Mouse (Mus musculus): Measurements from ENCODE around the gene Fam222b. TPM values are rescaled to one million over a fixed set of nuclear protein-coding genes. Genes with fewer than 3 reads are reported as not detected.

Gene Fam222b
- total RNA-seq, 2 experiments from 2014 or later, result 0.45 to 2.9 TPM

GRCm38 (mm10) chr11:78195101-78195863 lies 100.8 kb downstream of the Fam222b start:
- peak; percentile 28; the same call in 1 of the 2 replicates for ATAC-seq (replicated peaks; ENCODE audit: low FRiP score, poor library complexity, severe bottlenecking)

GRCm38 (mm10) chr11:78202372-78202771 lies 107.9 kb downstream of the Fam222b start:
- no peak for ATAC-seq (replicated peaks; ENCODE audit: low FRiP score, poor library complexity, severe bottlenecking)

- no peak for ATAC-seq (replicated peaks; ENCODE audit: low FRiP score, poor library complexity, severe bottlenecking)
Measured at GRCm38 (mm10) chr11:78204287-78204686, 109.8 kb downstream of the Fam222b start.

GRCm38 (mm10) chr11:78205361-78206206 lies 111.1 kb downstream of the Fam222b start:
- ATAC-seq (replicated peaks; ENCODE audit: low FRiP score, poor library complexity, severe bottlenecking), result no peak

Other genes starting within 250 kb of the Fam222b start
- not detected in 2 replicates for gene Pipox, start 200.6 kb upstream of the Fam222b start, total RNA-seq (2015; ENCODE audit: low replicate concordance)
- gene Pipox, start 200.6 kb upstream of the Fam222b start, total RNA-seq (2017; ENCODE audit: low replicate concordance), result not detected in 2 replicates
- not detected in 2 replicates for gene Sez6, start 163.9 kb upstream of the Fam222b start, total RNA-seq (2015; ENCODE audit: low replicate concordance)
- not detected in 2 replicates for gene Sez6, start 163.9 kb upstream of the Fam222b start, total RNA-seq (2017; ENCODE audit: low replicate concordance)
- 45.7 and 92.3 TPM in 2 replicates for gene Phf12, start 111.9 kb upstream of the Fam222b start, total RNA-seq (2015; ENCODE audit: low replicate concordance)
- gene Phf12, start 111.9 kb upstream of the Fam222b start, total RNA-seq (2017; ENCODE audit: low replicate concordance), result 27.2 and 39.9 TPM in 2 replicates
- gene Dhrs13, start 62.4 kb upstream of the Fam222b start, total RNA-seq (2015; ENCODE audit: low replicate concordance), result 10.1 and 10.8 TPM in 2 replicates
- 7.1 and 10.8 TPM in 2 replicates for gene Dhrs13, start 62.4 kb upstream of the Fam222b start, total RNA-seq (2017; ENCODE audit: low replicate concordance)
- 15.1 and 24.7 TPM in 2 replicates for gene Flot2, start 56.7 kb upstream of the Fam222b start, total RNA-seq (2015; ENCODE audit: low replicate concordance)
- 13.1 and 17.6 TPM in 2 replicates for gene Flot2, start 56.7 kb upstream of the Fam222b start, total RNA-seq (2017; ENCODE audit: low replicate concordance)
- gene Eral1, start 14.3 kb upstream of the Fam222b start, total RNA-seq (2015; ENCODE audit: low replicate concordance), result 4.0 and 5.0 TPM in 2 replicates
- gene Eral1, start 14.3 kb upstream of the Fam222b start, total RNA-seq (2017; ENCODE audit: low replicate concordance), result 3.6 and 6.7 TPM in 2 replicates
- gene Traf4, start 70.9 kb downstream of the Fam222b start, total RNA-seq (2015; ENCODE audit: low replicate concordance), result 11.3 and 35.3 TPM in 2 replicates
- 14.6 and 16.1 TPM in 2 replicates for gene Traf4, start 70.9 kb downstream of the Fam222b start, total RNA-seq (2017; ENCODE audit: low replicate concordance)
- 43.2 and 79.6 TPM in 2 replicates for gene Nek8, start 82.0 kb downstream of the Fam222b start, total RNA-seq (2015; ENCODE audit: low replicate concordance)
- gene Nek8, start 82.0 kb downstream of the Fam222b start, total RNA-seq (2017; ENCODE audit: low replicate concordance), result 35.9 and 76.8 TPM in 2 replicates
- gene Tlcd1, start 82.1 kb downstream of the Fam222b start, total RNA-seq (2015; ENCODE audit: low replicate concordance), result 174 and 194 TPM in 2 replicates
- 107 and 197 TPM in 2 replicates for gene Tlcd1, start 82.1 kb downstream of the Fam222b start, total RNA-seq (2017; ENCODE audit: low replicate concordance)
- gene Rpl23a, start 88.9 kb downstream of the Fam222b start, total RNA-seq (2015; ENCODE audit: low replicate concordance), result 1,034 and 1,190 TPM in 2 replicates
- 811 and 1,012 TPM in 2 replicates for gene Rpl23a, start 88.9 kb downstream of the Fam222b start, total RNA-seq (2017; ENCODE audit: low replicate concordance)
- gene Rab34, start 93.8 kb downstream of the Fam222b start, total RNA-seq (2015; ENCODE audit: low replicate concordance), result 2.9 TPM in 1 of 2 replicates, not detected in the other
- 2.6 and 7.1 TPM in 2 replicates for gene Rab34, start 93.8 kb downstream of the Fam222b start, total RNA-seq (2017; ENCODE audit: low replicate concordance)
- not detected in 2 replicates for gene Proca1, start 98.7 kb downstream of the Fam222b start, total RNA-seq (2015; ENCODE audit: low replicate concordance)
- gene Proca1, start 98.7 kb downstream of the Fam222b start, total RNA-seq (2017; ENCODE audit: low replicate concordance), result not detected in 2 replicates
- 39.6 and 52.4 TPM in 2 replicates for gene Sdf2, start 151.1 kb downstream of the Fam222b start, total RNA-seq (2015; ENCODE audit: low replicate concordance)
- gene Sdf2, start 151.1 kb downstream of the Fam222b start, total RNA-seq (2017; ENCODE audit: low replicate concordance), result 15.8 and 21.6 TPM in 2 replicates
- 22.2 and 30.6 TPM in 2 replicates for gene Supt6, start 151.3 kb downstream of the Fam222b start, total RNA-seq (2015; ENCODE audit: low replicate concordance)
- gene Supt6, start 151.3 kb downstream of the Fam222b start, total RNA-seq (2017; ENCODE audit: low replicate concordance), result 21.3 and 27.7 TPM in 2 replicates
- 53.7 and 76.3 TPM in 2 replicates for gene 2610507B11Rik, start 167.1 kb downstream of the Fam222b start, total RNA-seq (2015; ENCODE audit: low replicate concordance)
- gene 2610507B11Rik, start 167.1 kb downstream of the Fam222b start, total RNA-seq (2017; ENCODE audit: low replicate concordance), result 77.1 and 80.1 TPM in 2 replicates
- gene BC030499, start 196.2 kb downstream of the Fam222b start, total RNA-seq (2015; ENCODE audit: low replicate concordance), result not detected in 2 replicates
- gene BC030499, start 196.2 kb downstream of the Fam222b start, total RNA-seq (2017; ENCODE audit: low replicate concordance), result not detected in 2 replicates
- gene Spag5, start 206.9 kb downstream of the Fam222b start, total RNA-seq (2015; ENCODE audit: low replicate concordance), result 234 and 259 TPM in 2 replicates
- gene Spag5, start 206.9 kb downstream of the Fam222b start, total RNA-seq (2017; ENCODE audit: low replicate concordance), result 464 and 490 TPM in 2 replicates
- 1.3 and 16.2 TPM in 2 replicates for gene Aldoc, start 228.3 kb downstream of the Fam222b start, total RNA-seq (2015; ENCODE audit: low replicate concordance)
- gene Aldoc, start 228.3 kb downstream of the Fam222b start, total RNA-seq (2017; ENCODE audit: low replicate concordance), result 2.4 and 3.0 TPM in 2 replicates
- 7.2 and 14.3 TPM in 2 replicates for gene Pigs, start 233.8 kb downstream of the Fam222b start, total RNA-seq (2015; ENCODE audit: low replicate concordance)
- 3.6 and 3.9 TPM in 2 replicates for gene Pigs, start 233.8 kb downstream of the Fam222b start, total RNA-seq (2017; ENCODE audit: low replicate concordance)
- gene Unc119, start 248.8 kb downstream of the Fam222b start, total RNA-seq (2015; ENCODE audit: low replicate concordance), result 17.2 and 20.9 TPM in 2 replicates
- gene Unc119, start 248.8 kb downstream of the Fam222b start, total RNA-seq (2017; ENCODE audit: low replicate concordance), result 7.9 and 8.3 TPM in 2 replicates

Measured in erythroid progenitor cell, adult 5-6 weeks (primary cell).